Mouse (Mus musculus) brain, adult 2 months (tissue): ENCODE results near the gene Adam15.

Experiments
- DNase-seq: peaks from one replicate; pipeline ENCODE4 v3.0.0; 2011; ENCODE audit warnings: low read depth, low spot score

Adam15 gene

DNA sequence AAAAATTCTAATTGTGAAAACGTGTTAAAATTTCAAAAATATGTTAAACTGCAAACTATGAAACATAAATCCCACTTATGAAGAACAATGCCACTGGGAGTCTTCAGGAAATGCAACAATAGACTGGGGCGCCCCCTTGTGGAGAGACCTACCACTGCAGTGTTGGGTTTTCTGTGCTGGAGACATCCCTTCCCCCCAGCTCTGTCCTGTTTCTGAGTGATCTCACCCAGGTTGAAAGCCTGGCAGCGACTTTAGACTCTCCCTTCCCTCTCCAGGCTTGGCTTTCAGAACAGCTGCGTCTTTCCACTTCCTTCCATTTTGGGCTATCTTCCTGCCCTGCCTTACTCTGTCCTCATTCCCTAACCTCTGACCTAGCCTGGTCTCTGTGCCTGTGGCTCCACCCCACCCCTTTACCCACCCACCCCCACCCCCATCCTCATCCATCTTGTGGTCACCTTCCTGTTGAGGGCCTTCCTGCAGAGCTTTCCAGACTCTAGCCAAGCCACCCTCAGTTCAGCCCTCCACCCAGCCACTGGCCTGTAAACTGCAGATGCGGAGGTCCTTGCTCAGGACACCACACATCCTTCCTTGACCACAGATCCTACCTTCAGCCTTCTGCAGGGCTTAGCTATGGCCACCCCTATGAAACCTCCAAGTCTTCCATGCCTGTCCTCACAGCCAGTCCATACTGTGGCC lies 5.2 kb upstream of the Adam15 start:
- peak; percentile 89 for DNase-seq

DNA sequence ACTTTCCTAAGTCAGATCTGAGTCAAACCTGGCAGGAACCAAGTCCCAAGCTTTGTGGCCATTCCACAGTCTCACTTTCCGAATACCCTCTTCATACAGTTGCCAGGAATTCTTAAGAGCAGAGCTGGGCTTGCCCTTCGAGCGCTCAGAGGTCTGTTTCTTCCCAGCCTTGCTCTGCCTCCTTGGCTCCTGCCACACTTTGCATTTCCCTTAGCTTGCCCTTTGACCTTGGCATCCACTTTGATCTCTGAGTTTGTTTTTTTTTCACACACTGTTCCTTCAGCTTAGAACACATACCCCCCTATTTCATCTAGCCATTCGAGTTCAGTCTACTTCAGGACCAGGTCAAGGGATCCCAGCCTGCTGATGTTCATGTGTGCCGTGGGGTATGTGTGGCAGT lies 1.5 kb upstream of the Adam15 start:
- no peak for DNase-seq

DNA sequence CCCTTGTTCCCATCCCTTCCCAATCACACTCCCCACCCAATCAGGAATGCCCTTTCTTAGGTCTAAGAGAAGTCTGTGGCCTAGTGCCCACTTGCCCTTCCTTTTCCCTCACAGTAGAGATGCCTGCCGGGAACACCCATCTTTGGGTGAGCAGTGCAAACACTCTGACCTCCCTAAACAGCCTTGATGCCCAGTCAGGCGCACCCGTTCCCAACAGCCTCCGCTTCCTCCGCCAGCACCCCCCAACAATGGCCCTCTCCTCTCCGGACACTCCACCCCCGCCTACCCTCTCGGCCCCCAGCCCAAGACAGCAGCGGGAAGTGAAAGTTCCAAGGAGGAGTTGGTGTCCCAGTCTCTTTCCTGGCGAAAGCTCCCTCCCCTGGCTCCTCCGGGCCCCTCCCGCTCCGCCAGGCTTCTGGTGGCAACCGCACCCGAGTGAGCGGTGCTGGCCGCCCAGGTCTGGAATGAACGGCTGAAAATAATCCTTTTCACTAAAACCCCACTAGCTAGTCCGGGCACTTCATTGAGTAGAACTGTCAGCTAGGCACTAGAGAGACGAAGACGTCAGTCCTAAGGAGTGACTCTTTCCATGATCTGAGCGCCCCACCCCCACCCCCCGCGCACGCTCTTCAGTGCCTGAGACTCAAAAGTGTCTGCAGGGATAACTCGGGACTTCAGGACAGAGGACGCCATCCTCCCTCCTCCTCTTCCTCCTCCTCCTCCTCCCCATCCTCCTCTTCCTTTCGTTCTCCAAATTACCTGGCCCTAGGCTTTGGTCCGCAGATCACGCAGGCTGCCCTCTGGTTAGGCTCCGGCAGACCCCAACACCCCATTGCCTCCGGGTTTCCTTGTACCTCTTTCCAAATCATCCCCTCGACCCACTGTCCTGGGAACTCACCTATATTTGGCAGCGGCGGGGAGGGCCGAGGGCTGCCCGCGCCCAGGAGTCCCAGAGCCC lies 606 bp downstream of the Adam15 start:
- peak; percentile 57 for DNase-seq

DNA sequence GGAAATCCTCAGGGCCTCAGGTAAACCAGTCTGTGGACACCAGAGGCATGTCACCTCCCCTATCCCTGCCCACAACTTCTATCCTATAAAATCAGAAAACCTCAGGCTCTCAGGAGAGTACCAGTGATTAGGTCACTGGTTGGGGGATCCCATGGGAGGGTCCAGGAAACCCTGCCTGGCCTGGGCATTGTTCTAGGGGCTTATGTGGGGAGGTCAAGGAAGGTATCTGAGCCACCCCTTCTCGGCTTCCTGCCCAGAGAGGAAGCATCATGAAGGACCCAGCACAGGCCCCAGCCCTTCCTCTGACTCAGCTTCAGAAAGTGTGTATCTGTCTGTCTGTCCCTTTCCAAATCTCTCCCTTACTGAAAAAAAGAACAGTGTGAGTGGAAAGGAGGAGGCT lies 1.9 kb downstream of the Adam15 start:
- DNase-seq, result no peak

DNA sequence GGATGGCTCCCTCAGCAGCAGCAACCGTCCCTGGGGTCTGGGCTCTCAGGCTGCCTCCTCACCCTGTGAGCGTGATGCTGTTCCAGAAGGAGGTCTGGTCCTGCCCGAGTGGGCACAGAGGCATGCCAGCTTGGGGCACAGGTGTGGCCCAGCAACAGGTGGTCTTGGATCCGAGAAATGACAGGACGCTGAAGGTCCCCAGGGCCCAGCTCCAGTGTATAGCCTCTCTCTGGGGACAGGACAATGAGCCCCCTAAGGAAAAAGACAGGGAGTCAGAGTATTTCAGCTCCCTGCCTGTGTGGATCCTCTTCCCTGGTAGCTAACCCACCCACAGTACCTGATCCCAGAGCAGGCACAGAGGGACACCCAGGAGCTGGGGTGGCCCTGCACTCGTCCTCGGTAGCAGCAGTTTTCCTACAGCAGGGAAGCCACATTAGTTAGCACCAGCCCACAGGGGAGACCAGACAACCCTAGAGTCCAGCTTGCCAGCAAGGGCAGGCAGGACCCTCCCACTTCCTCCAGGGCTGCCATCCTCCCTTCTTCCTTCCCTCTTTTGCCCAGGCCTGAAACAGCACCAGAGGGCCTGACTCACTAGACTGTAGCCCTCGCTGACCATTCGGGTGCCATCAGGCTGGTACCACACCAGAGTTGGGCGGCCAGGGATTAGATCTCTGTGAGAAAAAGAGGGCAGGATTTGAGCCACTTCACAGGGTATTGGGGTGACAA lies 2.8 kb downstream of the Adam15 start:
- no peak for DNase-seq

DNA sequence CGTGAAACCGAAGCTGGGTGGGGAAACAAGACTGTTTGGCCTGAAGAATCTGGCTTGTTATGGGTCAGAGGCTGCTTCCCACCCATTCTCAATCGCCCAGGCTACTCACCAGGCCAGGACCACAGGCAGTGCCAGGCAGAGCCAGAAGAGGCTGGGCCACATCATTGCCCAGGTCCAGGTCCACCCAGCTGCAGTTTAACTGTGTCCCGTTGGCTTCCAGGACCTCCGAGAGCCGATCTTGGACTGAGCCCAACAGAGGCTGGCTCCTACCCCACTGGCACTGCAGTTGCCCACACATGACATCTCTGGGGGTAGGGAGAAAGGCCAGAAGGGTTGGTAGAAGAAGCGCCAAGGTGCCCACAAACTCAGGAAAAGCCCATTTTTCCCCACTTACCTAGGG lies 6.5 kb downstream of the Adam15 start:
- DNase-seq, result peak; percentile 25

DNA sequence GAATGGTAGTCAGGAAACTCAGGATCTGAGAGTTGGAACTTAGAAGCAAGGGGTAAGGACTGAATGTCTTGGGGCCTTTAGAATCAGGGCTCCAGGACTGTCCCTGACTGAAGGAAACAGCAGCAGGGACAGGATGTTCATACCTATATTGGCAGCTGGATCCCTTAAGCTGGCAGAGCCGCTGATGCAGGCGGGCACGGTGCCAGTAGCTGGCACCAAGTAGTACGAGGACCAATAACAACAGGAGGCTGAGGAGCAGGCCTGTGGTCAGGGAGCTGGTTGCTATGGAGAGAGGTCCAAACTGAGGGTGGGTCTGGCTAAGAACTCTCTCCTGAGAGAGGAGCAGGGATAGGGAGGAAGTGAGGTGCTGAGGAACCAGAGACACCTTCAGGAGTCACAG lies 8.0 kb downstream of the Adam15 start:
- no peak for DNase-seq

DNA sequence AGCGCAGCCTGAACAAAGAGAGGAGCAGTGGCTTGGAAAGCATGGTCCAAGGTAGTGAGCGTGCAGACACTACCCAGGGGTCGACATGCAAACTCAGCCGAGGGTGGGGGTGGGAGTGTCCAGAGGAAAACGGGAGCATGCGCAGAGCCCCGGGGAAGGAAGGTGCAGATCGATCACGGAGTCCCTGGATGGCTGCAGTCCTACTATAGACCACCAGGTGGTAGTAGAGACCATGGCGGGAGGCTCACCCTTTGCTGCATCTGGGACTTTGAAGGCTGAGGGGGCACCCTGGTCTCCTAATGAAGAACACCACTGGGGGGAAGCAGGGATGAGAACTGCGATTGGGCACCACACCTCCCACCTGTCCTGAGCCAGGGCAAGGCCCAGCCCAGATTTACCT lies 9.3 kb downstream of the Adam15 start:
- DNase-seq, result peak; percentile 79

DNA sequence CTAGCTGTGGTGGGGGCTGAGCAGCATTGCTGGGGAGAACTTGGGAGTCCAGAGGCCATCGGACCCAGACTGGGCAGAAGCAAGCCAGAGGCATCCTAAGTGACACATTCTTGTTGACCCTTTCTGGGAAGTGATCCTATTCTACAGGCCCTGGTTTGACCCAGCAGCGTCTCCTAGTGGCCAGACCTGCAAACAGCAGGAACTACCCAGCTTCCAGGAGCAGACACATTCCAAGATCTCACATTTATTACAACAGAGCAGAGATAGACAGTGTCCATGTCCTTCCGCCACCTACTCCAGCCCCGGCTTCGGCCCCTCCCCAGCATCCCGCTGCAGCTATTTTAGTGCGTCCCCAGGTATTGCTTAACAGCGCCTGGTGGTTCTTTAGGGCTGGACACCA lies 10.4 kb downstream of the Adam15 start:
- DNase-seq, result peak; percentile 64

DNA sequence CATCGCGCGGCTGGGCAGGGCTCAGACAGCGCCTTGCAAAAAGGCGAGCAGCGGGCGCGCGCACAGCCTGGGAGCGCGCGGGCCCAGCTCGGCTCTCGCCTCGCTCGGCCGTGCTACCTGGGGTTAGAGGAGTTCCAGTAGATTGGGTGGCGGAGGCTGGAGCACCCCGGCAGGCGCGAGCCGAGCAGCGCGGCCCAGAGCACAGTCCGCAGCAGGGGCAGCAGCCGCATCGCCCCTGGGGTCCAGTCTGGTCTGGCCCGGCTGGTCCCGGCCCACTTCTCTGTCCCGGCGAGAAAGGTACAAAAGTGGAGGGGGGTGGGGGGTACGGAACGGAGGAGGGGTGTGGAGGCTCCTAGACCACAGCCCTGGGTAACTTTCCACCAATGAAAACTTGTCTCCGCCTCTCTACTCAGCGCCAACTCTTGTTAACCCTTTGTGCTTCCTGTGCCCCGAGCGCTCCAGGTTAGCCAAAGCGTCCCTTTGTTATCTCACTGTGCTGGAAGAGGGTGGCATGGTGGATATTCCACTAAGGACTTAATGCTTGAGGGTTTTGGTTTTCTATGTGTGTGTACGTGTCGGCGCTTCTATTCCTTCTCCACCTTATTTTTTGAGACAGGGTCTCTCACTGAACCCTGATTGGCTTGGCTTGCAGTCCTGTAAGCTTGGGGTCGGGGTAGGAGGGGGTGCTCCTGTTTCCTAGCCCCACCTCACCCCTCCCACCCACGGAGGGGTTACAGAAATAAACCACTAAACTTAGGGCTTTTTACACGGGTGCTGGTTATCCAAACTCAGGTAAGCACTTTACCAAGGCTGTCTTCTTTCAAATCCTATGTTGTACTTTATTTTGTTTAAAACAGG lies 11.8 kb downstream of the Adam15 start, which contains the start of gene Efna4:
Gene Efna4 (minus strand): TSS at position 308 of the 858 bp plus-strand sequence.
- DNase-seq, result peak; percentile 31

DNA sequence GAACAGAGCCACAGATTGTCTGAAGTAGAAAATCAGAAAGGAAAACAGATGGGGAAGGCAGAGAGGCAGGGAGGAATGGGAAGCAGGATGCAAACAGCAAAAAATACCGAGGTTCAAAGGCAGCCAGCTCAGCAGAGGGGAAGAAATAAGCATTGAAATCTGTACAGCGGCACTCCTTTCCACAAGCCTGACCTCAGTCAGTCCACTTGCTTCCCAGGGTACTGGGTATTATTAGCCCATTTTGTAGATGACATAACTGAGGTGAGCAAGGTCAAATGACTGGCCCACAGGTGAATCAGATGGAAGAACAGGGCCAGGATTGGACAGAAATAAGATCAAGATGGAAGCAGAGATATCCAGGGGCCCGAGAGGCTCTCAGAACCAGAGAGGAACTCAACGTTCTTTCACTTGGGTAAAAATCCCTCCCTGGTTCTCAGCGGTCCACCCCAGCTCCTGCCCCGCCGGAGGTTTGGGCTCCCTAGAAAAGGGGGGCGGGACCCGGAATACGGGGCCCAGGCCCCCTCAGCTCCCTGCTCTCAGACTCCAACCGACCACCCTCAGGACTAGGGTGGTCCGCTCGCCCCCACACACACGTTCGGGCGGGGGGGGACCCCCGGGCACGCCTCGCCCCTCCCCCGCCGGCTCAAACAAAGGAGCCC lies 12.6 kb downstream of the Adam15 start:
- no peak for DNase-seq

DNA sequence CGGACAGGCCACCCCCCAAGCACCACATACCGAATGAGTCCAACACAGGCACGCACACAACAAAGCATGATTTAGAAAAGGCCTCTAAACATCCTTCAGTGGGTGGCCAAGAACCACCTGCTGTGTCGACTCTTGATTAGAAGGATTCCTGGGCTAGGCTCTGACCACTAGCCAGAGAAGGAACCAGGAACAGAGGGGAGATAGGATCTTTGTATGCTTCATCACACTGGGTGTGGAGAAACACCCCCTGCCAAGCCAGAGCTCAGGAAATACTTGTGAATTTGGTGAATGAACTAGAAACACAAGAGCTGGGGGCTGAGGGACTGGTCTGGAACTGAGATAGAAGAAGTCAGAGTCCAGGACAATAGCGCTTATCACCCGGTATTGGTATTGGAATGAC lies 13.3 kb downstream of the Adam15 start:
- no peak for DNase-seq

DNA sequence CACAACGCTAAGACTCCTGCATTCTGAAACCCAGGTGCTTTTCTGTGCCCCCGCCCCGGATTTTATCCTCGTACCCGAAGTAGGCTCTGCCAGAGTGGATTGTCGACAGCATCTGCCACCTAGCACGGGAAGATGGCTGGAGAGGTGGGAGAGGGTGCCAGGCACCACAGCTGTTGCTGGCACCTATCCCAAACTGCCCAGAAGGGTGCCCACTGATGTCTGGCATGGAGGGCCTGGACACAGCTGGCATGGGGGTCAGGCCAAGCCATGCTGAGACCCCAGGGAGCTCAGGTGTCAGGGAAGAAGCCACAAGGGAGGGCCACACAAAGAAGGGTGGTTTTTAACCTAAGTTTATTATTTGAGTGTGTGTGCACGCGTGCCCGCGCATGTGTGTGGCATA lies 16.7 kb downstream of the Adam15 start:
- DNase-seq, result no peak

DNA sequence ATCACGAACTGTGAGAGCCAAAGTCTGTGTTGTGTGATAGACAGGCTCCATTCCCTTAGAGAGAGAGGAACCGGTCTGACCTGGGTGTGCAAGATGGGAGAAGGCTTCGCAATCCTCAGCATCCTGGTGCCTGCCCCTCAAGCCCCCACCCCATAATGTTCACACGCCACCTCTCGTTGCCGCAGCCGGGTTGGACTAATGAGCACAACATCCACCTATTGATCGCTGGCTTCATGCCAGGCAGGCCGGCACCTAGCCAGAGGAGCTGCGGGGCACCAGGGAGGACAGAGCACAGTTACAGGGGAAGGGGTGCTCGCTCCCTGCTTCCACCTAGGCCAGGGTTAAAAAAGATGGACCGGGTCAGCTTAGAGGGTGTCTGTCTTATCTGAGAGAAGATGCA lies 17.3 kb downstream of the Adam15 start:
- DNase-seq, result no peak

DNA sequence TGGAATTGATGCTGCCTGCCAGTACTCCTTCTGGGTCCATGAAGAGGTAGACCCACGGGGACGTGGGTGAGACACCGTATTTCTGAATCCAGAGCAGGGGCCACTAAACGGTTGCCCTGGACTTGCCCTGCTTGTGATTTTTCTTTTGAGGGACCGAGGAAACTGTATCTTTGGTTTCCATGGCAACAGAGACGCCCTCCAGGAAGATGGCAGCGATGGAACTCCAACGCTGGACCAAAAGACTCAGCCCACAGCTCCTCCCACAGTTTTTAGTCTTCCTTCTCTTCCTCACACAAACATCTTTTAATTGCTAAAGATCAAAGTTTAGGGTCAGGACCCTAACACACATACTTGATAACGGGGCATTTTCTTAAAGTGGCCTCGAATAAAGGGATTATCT lies 17.8 kb downstream of the Adam15 start:
- DNase-seq, result peak; percentile 49

DNA sequence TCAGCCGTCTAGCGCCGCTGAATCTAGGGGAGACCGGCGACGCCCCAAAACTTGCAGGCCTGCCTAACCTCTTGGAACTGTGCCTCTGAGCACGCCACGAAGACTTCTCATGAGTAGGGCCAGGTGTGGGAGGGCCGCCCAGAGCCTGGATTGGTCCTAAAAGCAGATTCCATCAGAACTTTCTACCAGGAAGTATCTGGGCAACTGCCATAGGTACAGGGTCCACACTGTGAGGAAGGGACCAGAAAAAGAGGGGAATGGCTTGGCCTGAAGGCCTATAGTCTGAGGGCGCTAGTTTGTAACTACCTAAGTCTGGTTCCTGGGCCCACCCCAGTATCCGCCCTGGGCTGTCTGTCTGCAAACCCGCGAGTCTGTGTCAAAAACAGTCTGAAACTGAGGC lies 18.2 kb downstream of the Adam15 start:
- no peak for DNase-seq

DNA sequence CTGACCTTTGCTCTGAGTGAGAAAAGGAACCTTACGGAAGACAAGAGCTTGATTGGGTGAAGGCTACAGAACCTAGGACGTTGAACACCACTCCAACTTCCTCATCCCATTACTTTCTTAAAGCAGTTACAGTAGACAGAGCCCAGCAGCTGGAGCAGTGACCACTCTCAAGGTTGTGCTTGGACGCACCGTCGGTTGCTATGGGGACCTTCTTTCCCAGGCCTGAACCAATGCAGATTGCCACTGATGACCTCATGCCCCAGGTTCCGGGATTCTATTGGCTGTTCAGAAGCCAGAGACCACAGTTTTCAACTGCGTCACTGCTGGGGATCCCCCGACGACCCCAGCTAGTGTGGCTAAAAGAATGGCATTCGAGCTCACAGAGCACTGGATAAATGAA lies 18.8 kb downstream of the Adam15 start:
- no peak for DNase-seq

DNA sequence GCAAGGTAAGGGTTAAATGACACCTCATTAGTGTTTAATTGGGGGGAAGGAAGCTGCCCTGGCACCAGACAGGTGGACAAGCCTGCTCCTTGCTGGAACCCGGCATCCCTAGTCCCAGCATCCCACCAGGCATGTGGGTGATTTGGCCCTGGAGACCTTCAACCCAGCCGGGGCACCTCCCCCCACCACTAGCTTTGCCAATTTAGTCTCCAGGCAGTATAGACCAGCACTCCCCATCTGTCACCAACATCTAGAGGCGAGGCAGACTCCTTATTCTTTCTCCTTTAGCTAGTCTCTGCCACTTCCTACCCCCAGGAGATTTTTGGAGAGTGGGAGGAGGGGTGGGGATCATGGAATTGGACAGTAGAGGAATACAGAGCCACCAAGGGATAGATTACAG lies 19.4 kb downstream of the Adam15 start:
- DNase-seq, result no peak

DNA sequence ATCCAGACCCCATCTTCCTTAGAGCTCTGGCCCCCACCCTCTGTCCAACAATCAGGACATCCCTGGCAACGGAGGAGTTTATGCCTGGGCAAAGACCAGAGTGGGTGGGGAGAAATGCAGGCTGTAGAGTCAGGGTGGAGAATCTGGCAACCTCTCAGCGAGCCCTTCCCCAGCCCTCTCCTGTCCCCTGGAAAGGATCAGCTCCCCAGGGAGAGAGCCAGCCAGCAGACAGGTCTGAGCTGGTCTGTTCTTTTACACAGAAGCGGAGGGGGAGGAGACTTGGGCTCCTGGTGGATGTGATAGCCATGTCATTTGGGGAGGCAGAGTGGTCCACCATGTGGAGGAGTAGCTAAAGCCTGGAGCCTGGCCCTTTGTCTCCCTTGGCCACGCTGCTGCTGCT lies 21.2 kb downstream of the Adam15 start:
- DNase-seq, result no peak

DNA sequence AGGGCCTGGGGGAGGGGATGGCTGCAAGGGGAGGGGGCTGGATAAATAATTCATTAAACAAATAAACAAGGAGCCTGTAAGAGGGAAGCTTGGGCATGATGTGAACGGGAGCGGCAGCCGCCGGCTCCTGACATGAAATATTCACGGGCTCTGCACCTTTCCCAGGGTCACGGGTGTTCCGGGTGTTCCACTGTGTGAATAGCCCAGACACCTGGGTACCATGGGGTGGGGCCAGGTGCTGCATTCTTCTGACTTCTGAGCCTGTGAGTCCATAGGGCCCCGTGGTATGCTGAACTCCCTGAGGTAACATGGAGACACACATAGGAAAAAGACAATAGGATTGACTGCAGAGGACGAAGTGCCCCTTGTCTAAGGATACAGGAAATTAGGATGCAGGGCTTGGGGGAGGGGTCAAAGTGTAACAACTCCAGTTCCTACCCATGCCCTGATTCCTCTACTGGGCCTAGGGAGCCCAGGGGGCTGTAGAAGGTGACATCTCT lies 22.4 kb downstream of the Adam15 start:
- DNase-seq, result no peak

DNA sequence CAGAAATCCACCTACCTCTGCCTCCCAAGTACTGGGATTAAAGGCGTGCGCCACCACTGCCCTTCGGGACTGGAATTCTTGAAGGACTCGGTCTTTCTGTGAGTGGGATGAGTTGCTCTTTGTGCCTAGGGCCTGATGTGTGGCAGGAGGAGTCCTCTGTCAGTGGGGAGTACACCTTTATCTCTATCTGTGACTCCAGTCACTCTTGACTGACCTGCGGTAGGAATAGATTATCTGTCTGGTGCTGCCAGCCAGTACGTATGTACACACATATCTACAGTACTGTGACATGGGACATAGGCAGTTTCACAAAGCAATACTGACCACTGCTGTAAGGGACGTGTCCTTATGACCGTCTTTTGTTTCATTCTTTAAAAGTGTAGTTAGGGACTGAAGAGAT lies 23.9 kb downstream of the Adam15 start:
- DNase-seq, result no peak
